Mouse (Mus musculus) intestine, embryonic 14.5 days (tissue): ENCODE data around the gene Bdnf. TPM values are rescaled to one million over a fixed set of nuclear protein-coding genes. Genes with fewer than 3 reads are reported as not detected.

Experiments used
- ATAC-seq: fragments of 200-750 bp; cut with Nextera tagmentation; replicated peaks from 2 replicates; pipeline ENCODE4 v1.8.0; 2017; ENCODE audit warnings: low read depth, moderate number of reproducible peaks, moderate TSS enrichment, moderate library complexity; ENCODE audit not compliant: low FRiP score, low TSS enrichment
- DNase-seq: peaks from one replicate; pipeline ENCODE4 v3.0.0-alpha.2; 2018; ENCODE audit warnings: low spot score
- H3K27ac ChIP-seq: fragments of 300-500 bp; sonication (generic); 2 replicates; pipeline ENCODE4 v1.5.1; 2014; ENCODE audit warnings: low read depth, mild to moderate bottlenecking, control low read depth
- H3K27me3 ChIP-seq: fragments of 300-500 bp; sonication (generic); replicated peaks from 2 replicates; pipeline ENCODE4 v1.6.1; 2014; ENCODE audit warnings: low read length, control low read depth; ENCODE audit not compliant: control insufficient read depth, insufficient read depth
- H3K36me3 ChIP-seq: fragments of 300-500 bp; sonication (generic); 2 replicates; pipeline ENCODE4 v1.6.1; 2014; ENCODE audit warnings: low read length, control low read depth; ENCODE audit not compliant: control insufficient read depth, insufficient read depth
- H3K4me1 ChIP-seq: fragments of 300-500 bp; sonication (generic); replicated peaks from 2 replicates; pipeline ENCODE4 v1.6.1; 2014; ENCODE audit warnings: low read length, control low read depth, mixed read lengths; ENCODE audit not compliant: control insufficient read depth, insufficient read depth
- H3K4me2 ChIP-seq: fragments of 300-500 bp; sonication (generic); 2 replicates; pipeline ENCODE4 v1.6.1; 2014; ENCODE audit warnings: low read length
- H3K4me3 ChIP-seq: fragments of 300-500 bp; sonication (generic); 2 replicates; pipeline ENCODE4 v1.5.1; 2014; ENCODE audit warnings: low read depth, low read length, control low read depth, mixed read lengths
- H3K9ac ChIP-seq: fragments of 300-500 bp; sonication (generic); 2 replicates; pipeline ENCODE4 v1.6.1; 2014; ENCODE audit warnings: mild to moderate bottlenecking, low read length
- H3K9me3 ChIP-seq: fragments of 300-500 bp; sonication (generic); 2 replicates; pipeline ENCODE4 v1.6.1; 2016; ENCODE audit warnings: low read length, control low read depth; ENCODE audit not compliant: control insufficient read depth
- WGBS: fragments of 180-500 bp; shearing (Covaris S2); extraction: QIAGEN DNeasy Blood & Tissue Kit; methylation state at CpG from one replicate; pipeline ENCODE4 v1.1.7; 2014; 5-methylcytosine and 5-hydroxymethylcytosine counted together
- polyA plus RNA-seq: library from polyadenylated mRNA; unstranded; fragments of >200 nt; fragmentation: Nextera tagmentation; extraction: Ambion mirVana; gene quantifications from 2 replicates; pipeline ENCODE4 v1.2.1, GENCODE M21; 2014

Bdnf gene
- polyA plus RNA-seq, 1 experiment from 2014 or later = 4.2 TPM

DNA sequence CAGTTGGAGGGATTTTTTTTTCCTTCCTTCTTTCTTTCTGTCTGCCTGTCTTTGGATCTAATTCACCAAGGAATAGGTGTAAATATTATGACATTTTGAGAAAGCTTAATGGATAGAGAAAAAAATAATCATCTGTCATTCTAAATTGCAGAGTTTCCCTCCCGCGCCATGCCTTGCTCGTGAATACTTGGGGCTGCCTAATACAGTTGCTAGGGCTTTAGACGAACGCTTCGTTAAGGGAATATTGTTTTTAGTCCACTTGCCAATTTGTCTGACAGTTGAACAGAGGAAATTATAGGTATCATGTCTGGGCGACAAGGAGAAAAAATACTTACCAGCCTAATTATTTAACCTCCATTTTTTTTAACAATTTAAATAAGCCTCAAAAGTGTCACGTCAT is 4.0 kb downstream of the Bdnf start:
- ATAC-seq = no peak
- no peaks in the 10 kb centered on the region for H3K36me3 ChIP-seq
- peak overlapping the region; percentile 44 for H3K4me3 ChIP-seq
- WGBS = 3% methylated on average over 8 of the region's 8 CpGs
- H3K27me3 ChIP-seq = peaks cover 49% of the 10 kb centered on the region
- H3K9ac ChIP-seq = no peak overlapping the region
- H3K4me2 ChIP-seq = peak overlapping the region; percentile 85
- no peaks in the 10 kb centered on the region for H3K9me3 ChIP-seq
- DNase-seq = no peak
- H3K4me1 ChIP-seq = peaks cover 12% of the 10 kb centered on the region; the same call in 1 of the 2 replicates
- H3K27ac ChIP-seq = no peak overlapping the region

DNA sequence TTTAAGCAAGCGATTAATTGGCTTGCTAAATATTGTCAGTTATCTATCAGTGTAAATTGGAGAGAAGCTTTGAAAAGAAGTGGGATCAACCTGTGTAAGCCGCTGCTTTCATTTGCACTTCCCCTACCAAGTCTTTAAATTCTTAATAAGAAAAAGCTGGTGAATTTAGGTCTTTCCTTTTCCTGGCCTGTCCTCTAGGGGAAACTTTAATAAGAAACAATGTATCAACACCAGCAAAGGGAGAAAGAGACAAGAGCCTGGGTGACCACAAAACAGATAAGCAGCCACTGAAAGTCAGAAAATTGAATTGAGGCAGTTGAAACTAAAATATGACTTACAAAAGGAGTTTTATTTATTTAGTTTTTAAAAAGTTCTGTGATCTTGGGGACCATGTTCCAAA is 4.9 kb downstream of the Bdnf start:
- no peak overlapping the region for H3K4me3 ChIP-seq
- peaks cover 41% of the 10 kb centered on the region for H3K27me3 ChIP-seq
- no peak overlapping the region for H3K27ac ChIP-seq
- H3K4me1 ChIP-seq = peaks cover 9% of the 10 kb centered on the region; the same call in 1 of the 2 replicates
- DNase-seq (no peak), ATAC-seq (no peak)
- H3K36me3 ChIP-seq = no peaks in the 10 kb centered on the region
- H3K4me2 ChIP-seq = no peak overlapping the region
- WGBS = 82% methylated on average over 2 of the region's 2 CpGs
- H3K9me3 ChIP-seq = no peaks in the 10 kb centered on the region
- H3K9ac ChIP-seq = no peak overlapping the region

DNA sequence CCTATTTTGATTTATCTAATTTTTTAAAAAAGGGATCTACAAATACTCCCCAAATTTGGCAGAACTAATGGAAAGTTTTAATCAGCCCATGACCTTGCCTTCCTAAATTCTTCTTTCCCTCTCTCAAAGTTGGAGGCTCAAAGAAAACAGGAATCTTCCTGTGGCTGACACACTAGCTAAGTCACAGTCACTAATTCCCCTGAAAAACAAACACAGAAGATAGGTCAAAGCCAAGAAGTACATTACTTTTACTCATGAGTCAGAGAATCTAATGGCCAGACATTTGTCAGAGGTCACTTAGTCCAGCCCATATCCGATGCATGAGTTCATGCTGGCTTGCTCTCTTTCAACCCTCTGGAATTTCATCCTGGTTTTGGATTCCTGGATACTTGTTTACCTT is 6.6 kb downstream of the Bdnf start:
- Histone ChIP-seq H3K27me3 (peaks cover 25% of the 10 kb centered on the region), H3K27ac (no peak overlapping the region), H3K36me3 (no peaks in the 10 kb centered on the region), H3K9me3 (no peaks in the 10 kb centered on the region), H3K4me2 (no peak overlapping the region), H3K9ac (no peak overlapping the region), H3K4me1 (peaks cover 7% of the 10 kb centered on the region; the same call in 1 of the 2 replicates), H3K4me3 (no peak overlapping the region)
- DNase-seq (no peak), ATAC-seq (no peak)
- WGBS = 71% methylated on average over 1 of the region's 1 CpGs

DNA sequence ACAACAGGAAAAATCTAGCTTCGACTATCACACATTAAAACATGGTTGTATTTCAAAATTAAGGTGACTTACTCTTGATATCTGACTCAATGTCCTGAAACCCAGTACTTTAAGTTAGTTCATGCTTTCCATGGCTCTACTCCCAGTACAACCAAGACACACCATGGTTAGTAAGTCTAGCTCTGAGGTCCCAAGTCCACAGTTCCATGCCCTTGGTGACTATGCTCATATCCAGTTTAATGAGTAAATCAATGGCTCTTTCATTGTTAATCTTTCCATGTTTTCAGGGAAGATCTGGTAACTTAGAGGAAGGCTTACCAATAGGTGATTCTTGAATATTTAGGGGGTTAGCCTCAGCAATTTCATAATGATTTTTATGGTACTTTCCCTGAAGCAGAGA is 14.2 kb downstream of the Bdnf start:
- no peak for ATAC-seq
- H3K9me3 ChIP-seq = no peaks in the 10 kb centered on the region
- WGBS = 73% methylated on average over 1 of the region's 1 CpGs
- no peak for DNase-seq
- H3K9ac ChIP-seq = no peak overlapping the region
- H3K36me3 ChIP-seq = no peaks in the 10 kb centered on the region
- H3K27me3 ChIP-seq = peaks cover 3% of the 10 kb centered on the region
- H3K27ac ChIP-seq = no peak overlapping the region
- H3K4me3 ChIP-seq = no peak overlapping the region
- no peak overlapping the region for H3K4me2 ChIP-seq
- H3K4me1 ChIP-seq = 0 out of 2 replicates have a peak, but pooled peaks cover 5% of the 10 kb centered on the region

DNA sequence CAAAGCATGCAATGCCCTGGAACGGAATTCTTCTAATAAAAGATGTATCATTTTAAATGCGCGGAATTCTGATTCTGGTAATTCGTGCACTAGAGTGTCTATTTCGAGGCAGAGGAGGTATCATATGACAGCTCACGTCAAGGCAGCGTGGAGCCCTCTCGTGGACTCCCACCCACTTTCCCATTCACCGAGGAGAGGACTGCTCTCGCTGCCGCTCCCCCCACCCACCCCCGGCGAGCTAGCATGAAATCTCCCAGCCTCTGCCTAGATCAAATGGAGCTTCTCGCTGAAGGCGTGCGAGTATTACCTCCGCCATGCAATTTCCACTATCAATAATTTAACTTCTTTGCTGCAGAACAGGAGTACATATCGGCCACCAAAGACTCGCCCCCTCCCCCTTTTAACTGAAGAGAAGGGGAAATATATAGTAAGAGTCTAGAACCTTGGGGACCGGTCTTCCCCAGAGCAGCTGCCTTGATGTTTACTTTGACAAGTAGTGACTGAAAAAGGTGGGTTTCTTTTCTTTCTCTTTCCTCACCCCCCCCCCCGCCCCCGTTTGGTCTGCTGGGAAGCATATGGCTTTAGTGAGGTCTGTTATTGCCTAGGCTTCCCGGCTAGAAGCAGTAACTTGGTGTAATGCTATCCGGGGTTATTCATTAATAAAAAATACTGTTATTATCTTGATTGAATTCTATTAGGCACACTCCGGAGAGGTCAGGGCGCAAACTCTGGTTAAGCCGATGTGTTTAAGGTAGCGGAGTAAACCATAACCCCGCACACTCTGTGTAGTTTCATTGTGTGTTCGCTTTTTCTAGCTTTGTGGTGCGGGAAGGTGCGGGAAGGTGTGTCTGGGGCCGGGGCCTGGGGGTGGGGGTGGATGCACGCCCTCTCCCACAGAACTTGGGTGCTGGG is 18.0 kb downstream of the Bdnf start:
- no peak for ATAC-seq
- Histone ChIP-seq H3K4me2 (peak overlapping the region; percentile 56), H3K4me3 (peak overlapping the region; percentile 64), H3K9me3 (no peaks in the 10 kb centered on the region), H3K9ac (peak overlapping the region; percentile 62; the same call in 1 of the 2 replicates), H3K4me1 (peaks cover 5% of the 10 kb centered on the region; the same call in 1 of the 2 replicates), H3K27ac (no peak overlapping the region), H3K27me3 (peaks cover 10% of the 10 kb centered on the region), H3K36me3 (no peaks in the 10 kb centered on the region)
- peak; percentile 54 for DNase-seq
- WGBS = 2% methylated on average over 34 of the region's 34 CpGs

DNA sequence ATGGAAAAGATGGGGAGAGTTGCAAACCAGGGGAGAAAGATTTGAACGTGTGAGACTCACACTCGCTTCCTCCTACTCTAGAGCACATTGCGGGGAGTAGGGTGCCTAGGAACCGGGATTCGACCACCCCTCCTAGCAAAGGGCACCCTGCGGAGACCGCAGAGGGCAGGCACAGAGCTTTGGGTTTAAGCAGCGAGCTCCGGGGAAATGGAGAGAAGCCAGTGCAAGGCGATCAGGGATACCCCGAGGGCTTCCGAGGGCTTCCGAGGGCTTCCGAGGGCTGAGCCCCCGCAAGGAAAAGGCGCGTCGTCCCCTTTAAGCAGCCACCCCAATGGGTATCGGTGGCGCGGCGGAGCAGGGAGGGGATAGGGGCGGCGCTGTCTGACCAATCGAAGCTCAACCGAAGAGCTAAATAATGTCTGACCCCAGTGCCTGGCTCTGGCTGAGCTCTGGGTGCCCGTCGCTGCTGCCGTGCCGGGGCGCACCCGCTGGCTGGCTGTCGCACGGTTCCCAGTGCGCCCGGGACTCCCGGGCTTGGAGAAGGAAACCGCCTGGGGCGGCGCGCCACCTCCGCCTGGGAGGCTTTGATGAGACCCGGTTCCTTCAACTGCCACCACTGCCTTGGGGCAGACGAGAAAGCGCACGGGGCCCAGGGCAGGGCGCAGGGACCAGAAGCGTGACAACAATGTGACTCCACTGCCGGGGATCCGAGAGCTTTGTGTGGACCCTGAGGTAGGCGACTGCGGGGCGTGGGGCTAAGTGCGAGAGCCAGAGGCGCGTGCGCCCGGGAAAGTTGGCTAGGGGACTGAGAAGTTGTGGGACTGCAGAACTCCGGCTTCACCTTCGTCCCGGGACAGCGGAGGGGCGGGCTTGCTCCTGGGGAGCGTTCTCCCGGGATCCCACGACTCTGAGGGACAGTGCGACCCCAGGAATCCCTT is 18.9 kb downstream of the Bdnf start:
- Histone ChIP-seq H3K4me3 (peak overlapping the region; percentile 64), H3K36me3 (no peaks in the 10 kb centered on the region), H3K9me3 (no peaks in the 10 kb centered on the region), H3K27ac (peak overlapping the region; percentile 2; the same call in 1 of the 2 replicates), H3K27me3 (peaks cover 10% of the 10 kb centered on the region), H3K9ac (peak overlapping the region; percentile 62), H3K4me1 (peaks cover 5% of the 10 kb centered on the region; the same call in 1 of the 2 replicates), H3K4me2 (peak overlapping the region; percentile 56)
- peak; percentile 80 for DNase-seq
- under 1% methylated on average over 62 of the region's 67 CpGs for WGBS
- ATAC-seq = peak; percentile 67

DNA sequence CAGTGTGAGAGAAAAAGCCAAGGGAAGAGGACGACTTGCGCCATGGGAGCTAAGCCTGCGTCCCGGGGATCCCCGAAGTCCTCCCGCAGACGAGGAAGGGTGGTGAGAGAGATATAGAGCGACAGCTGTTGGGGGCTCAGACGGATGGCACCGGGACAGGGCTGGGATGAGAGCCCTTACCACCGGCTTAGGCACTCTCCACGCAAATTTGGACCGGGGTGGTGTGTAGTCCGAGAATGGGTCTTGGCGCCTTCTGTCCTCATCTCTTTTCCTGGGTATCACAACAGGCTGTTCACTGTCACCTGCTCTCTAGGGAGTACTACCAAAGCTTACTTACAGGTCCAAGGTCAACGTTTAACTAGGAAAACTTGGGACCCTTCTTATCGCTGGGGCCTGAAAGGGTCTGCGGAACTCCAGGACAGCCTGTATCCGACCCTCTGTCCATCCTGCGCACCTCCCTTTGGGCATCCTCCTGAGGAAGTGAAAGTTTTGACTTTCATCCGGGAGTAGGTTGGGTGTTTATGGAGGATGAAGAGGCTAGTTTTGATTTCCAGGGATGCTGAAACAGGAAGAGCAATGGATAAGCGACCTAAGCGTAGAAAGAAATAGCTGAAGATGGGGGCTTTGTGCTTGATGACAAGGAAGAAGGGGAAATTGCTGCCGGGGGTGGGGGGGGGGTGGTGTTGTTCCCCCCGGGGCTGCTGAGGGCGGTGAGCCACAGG is 19.8 kb downstream of the Bdnf start:
- ATAC-seq = peak; percentile 58
- DNase-seq = peak; percentile 67
- H3K27me3 ChIP-seq = peaks cover 10% of the 10 kb centered on the region
- H3K36me3 ChIP-seq = no peaks in the 10 kb centered on the region
- peak overlapping the region; percentile 64 for H3K4me3 ChIP-seq
- H3K9ac ChIP-seq = peak overlapping the region; percentile 62
- no peaks in the 10 kb centered on the region for H3K9me3 ChIP-seq
- peak overlapping the region; percentile 56 for H3K4me2 ChIP-seq
- H3K27ac ChIP-seq = peak overlapping the region; percentile 2; the same call in 1 of the 2 replicates
- WGBS = under 1% methylated on average over 26 of the region's 26 CpGs
- H3K4me1 ChIP-seq = peaks cover 5% of the 10 kb centered on the region; the same call in 1 of the 2 replicates

DNA sequence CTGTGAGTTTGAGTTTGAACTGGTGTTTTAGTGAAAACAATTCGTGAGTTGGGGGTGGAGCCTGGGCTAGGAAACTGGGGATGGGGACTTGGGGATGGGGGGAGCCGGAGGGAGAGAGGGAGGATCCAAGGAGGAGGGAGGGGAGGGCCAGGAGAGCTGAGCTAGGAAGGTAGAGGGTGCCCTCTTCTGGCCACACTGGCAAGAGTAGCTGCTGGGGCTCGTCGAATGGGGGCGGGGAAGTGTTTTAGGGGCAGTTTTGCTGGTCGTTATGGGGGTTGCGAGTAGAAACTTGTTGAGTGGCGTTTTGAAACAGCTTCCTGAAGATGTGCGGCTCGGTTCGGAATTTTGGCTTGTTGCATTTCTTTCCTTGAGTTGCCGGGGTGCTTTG is 20.3 kb downstream of the Bdnf start:
- Histone ChIP-seq H3K27ac (no peak overlapping the region), H3K4me3 (peak overlapping the region; percentile 64), H3K4me1 (peaks cover 5% of the 10 kb centered on the region; the same call in 1 of the 2 replicates), H3K4me2 (peak overlapping the region; percentile 56), H3K36me3 (no peaks in the 10 kb centered on the region), H3K9me3 (no peaks in the 10 kb centered on the region), H3K27me3 (peaks cover 10% of the 10 kb centered on the region), H3K9ac (peak overlapping the region; percentile 34; the same call in 1 of the 2 replicates)
- DNase-seq = peak; percentile 86
- ATAC-seq = peak; percentile 72
- WGBS = under 1% methylated on average over 11 of the region's 12 CpGs
